Mouse (Mus musculus): ENCODE measurements around the gene Wasf3. TPM values are rescaled to one million over a fixed set of nuclear protein-coding genes. Genes with fewer than 3 reads are reported as not detected.

The Wasf3 gene
- polyA plus RNA-seq, 1 experiment from 2014 or later, result 0.50 TPM

- H3K4me1 ChIP-seq (replicated peaks; ENCODE audit: control insufficient read depth, insufficient read depth), result no peaks in the 10 kb centered on the region
- TF ChIP-seq EP300 (optimal IDR thresholded peaks at IDR 0.05) (no peak), CTCF (IDR thresholded peaks at IDR 0.05; ENCODE audit: low read depth) (no peak)
- WGBS, result 56% methylated on average over 8 of the region's 8 CpGs
- no peak overlapping the region for H3K9ac ChIP-seq (ENCODE audit: low read length)
- DNase-seq (ENCODE audit: low spot score) (no peak), ATAC-seq (ENCODE audit: low FRiP score, low TSS enrichment) (no peak)
- no peaks in the 10 kb centered on the region for H3K9me3 ChIP-seq (ENCODE audit: control insufficient read depth, low read length)
- H3K27me3 ChIP-seq (ENCODE audit: control insufficient read depth, insufficient read depth, low read length), result no peaks in the 10 kb centered on the region
- no peak overlapping the region for H3K27ac ChIP-seq (replicated peaks)
- no peaks in the 10 kb centered on the region for H3K36me3 ChIP-seq (ENCODE audit: control insufficient read depth, insufficient read depth, low read length)
- H3K4me3 ChIP-seq (ENCODE audit: low read depth, low read length), result no peak overlapping the region
- no peak overlapping the region for H3K4me2 ChIP-seq (replicated peaks; ENCODE audit: low read depth)
Measured at GRCm38 (mm10) chr5:146424711-146425326, 40.0 kb downstream of the Wasf3 start.

- ATAC-seq (ENCODE audit: low FRiP score, low TSS enrichment) (no peak), DNase-seq (ENCODE audit: low spot score) (no peak)
- no peak overlapping the region for H3K27ac ChIP-seq (replicated peaks)
- no peaks in the 10 kb centered on the region for H3K36me3 ChIP-seq (ENCODE audit: control insufficient read depth, insufficient read depth, low read length)
- no peak overlapping the region for H3K9ac ChIP-seq (ENCODE audit: low read length)
- H3K9me3 ChIP-seq (ENCODE audit: control insufficient read depth, low read length), result no peaks in the 10 kb centered on the region
- no peaks in the 10 kb centered on the region for H3K27me3 ChIP-seq (ENCODE audit: control insufficient read depth, insufficient read depth, low read length)
- TF ChIP-seq EP300 (optimal IDR thresholded peaks at IDR 0.05) (no peak), CTCF (IDR thresholded peaks at IDR 0.05; ENCODE audit: low read depth) (no peak)
- no peaks in the 10 kb centered on the region for H3K4me1 ChIP-seq (replicated peaks; ENCODE audit: control insufficient read depth, insufficient read depth)
- no peak overlapping the region for H3K4me3 ChIP-seq (ENCODE audit: low read depth, low read length)
- no peak overlapping the region for H3K4me2 ChIP-seq (replicated peaks; ENCODE audit: low read depth)
- 86% methylated on average over 4 of the region's 4 CpGs for WGBS
Measured at GRCm38 (mm10) chr5:146425656-146426055, 40.9 kb downstream of the Wasf3 start.

GRCm38 (mm10) chr5:146428109-146428508, 43.3 kb downstream of the Wasf3 start:
- no peak for ATAC-seq (ENCODE audit: low FRiP score, low TSS enrichment)
- no peaks in the 10 kb centered on the region for H3K27me3 ChIP-seq (ENCODE audit: control insufficient read depth, insufficient read depth, low read length)
- 77% methylated on average over 4 of the region's 4 CpGs for WGBS
- no peak for TF ChIP-seq CTCF (IDR thresholded peaks at IDR 0.05; ENCODE audit: low read depth)
- TF ChIP-seq EP300 (optimal IDR thresholded peaks at IDR 0.05), result no peak
- no peaks in the 10 kb centered on the region for H3K4me1 ChIP-seq (replicated peaks; ENCODE audit: control insufficient read depth, insufficient read depth)
- H3K4me2 ChIP-seq (replicated peaks; ENCODE audit: low read depth), result no peak overlapping the region
- no peak overlapping the region for H3K27ac ChIP-seq (replicated peaks)
- no peaks in the 10 kb centered on the region for H3K36me3 ChIP-seq (ENCODE audit: control insufficient read depth, insufficient read depth, low read length)
- no peak overlapping the region for H3K9ac ChIP-seq (ENCODE audit: low read length)
- H3K9me3 ChIP-seq (ENCODE audit: control insufficient read depth, low read length), result no peaks in the 10 kb centered on the region
- H3K4me3 ChIP-seq (ENCODE audit: low read depth, low read length), result no peak overlapping the region
- DNase-seq (ENCODE audit: low spot score), result no peak

- TF ChIP-seq EP300 (optimal IDR thresholded peaks at IDR 0.05), result no peak
- no peak for TF ChIP-seq CTCF (IDR thresholded peaks at IDR 0.05; ENCODE audit: low read depth)
- Histone ChIP-seq H3K9ac (ENCODE audit: low read length) (no peak overlapping the region), H3K9me3 (ENCODE audit: control insufficient read depth, low read length) (no peaks in the 10 kb centered on the region), H3K4me1 (replicated peaks; ENCODE audit: control insufficient read depth, insufficient read depth) (no peaks in the 10 kb centered on the region), H3K4me3 (ENCODE audit: low read depth, low read length) (no peak overlapping the region), H3K27me3 (ENCODE audit: control insufficient read depth, insufficient read depth, low read length) (no peaks in the 10 kb centered on the region), H3K36me3 (ENCODE audit: control insufficient read depth, insufficient read depth, low read length) (no peaks in the 10 kb centered on the region), H3K4me2 (replicated peaks; ENCODE audit: low read depth) (no peak overlapping the region), H3K27ac (replicated peaks) (no peak overlapping the region)
- DNase-seq (ENCODE audit: low spot score), result no peak
- ATAC-seq (ENCODE audit: low FRiP score, low TSS enrichment), result no peak
- WGBS, result 84% methylated on average over 3 of the region's 3 CpGs
Measured at GRCm38 (mm10) chr5:146431821-146432220, 47.0 kb downstream of the Wasf3 start.

GRCm38 (mm10) chr5:146432476-146432875, 47.7 kb downstream of the Wasf3 start:
- Histone ChIP-seq H3K27ac (replicated peaks) (no peak overlapping the region), H3K4me1 (replicated peaks; ENCODE audit: control insufficient read depth, insufficient read depth) (no peaks in the 10 kb centered on the region), H3K36me3 (ENCODE audit: control insufficient read depth, insufficient read depth, low read length) (no peaks in the 10 kb centered on the region), H3K9me3 (ENCODE audit: control insufficient read depth, low read length) (no peaks in the 10 kb centered on the region), H3K27me3 (ENCODE audit: control insufficient read depth, insufficient read depth, low read length) (no peaks in the 10 kb centered on the region), H3K4me3 (ENCODE audit: low read depth, low read length) (no peak overlapping the region), H3K4me2 (replicated peaks; ENCODE audit: low read depth) (no peak overlapping the region), H3K9ac (ENCODE audit: low read length) (no peak overlapping the region)
- 82% methylated on average over 6 of the region's 6 CpGs for WGBS
- TF ChIP-seq EP300 (optimal IDR thresholded peaks at IDR 0.05) (no peak), CTCF (IDR thresholded peaks at IDR 0.05; ENCODE audit: low read depth) (no peak)
- DNase-seq (ENCODE audit: low spot score) (no peak), ATAC-seq (ENCODE audit: low FRiP score, low TSS enrichment) (no peak)

- no peak overlapping the region for H3K9ac ChIP-seq (ENCODE audit: low read length)
- H3K27me3 ChIP-seq (ENCODE audit: control insufficient read depth, insufficient read depth, low read length), result no peaks in the 10 kb centered on the region
- 92% methylated on average over 16 of the region's 16 CpGs for WGBS
- no peak overlapping the region for H3K27ac ChIP-seq (replicated peaks)
- DNase-seq (ENCODE audit: low spot score) (no peak), ATAC-seq (ENCODE audit: low FRiP score, low TSS enrichment) (no peak)
- no peaks in the 10 kb centered on the region for H3K9me3 ChIP-seq (ENCODE audit: control insufficient read depth, low read length)
- H3K36me3 ChIP-seq (ENCODE audit: control insufficient read depth, insufficient read depth, low read length), result no peaks in the 10 kb centered on the region
- H3K4me1 ChIP-seq (replicated peaks; ENCODE audit: control insufficient read depth, insufficient read depth), result no peaks in the 10 kb centered on the region
- H3K4me2 ChIP-seq (replicated peaks; ENCODE audit: low read depth), result no peak overlapping the region
- no peak overlapping the region for H3K4me3 ChIP-seq (ENCODE audit: low read depth, low read length)
- no peak for TF ChIP-seq CTCF (IDR thresholded peaks at IDR 0.05; ENCODE audit: low read depth)
- TF ChIP-seq EP300 (optimal IDR thresholded peaks at IDR 0.05), result no peak
Measured at GRCm38 (mm10) chr5:146435316-146435715, 50.5 kb downstream of the Wasf3 start.

All from stomach, postnatal 0 days (tissue).